Mouse (Mus musculus) cortical plate, adult 2 months (tissue): Measurements from ENCODE around the gene Wnt10a.

Experiments
- CTCF ChIP-seq: fragments of 200-500 bp; IDR thresholded peaks from 2 replicates; pipeline ENCODE4 v1.5.1; 2011; ENCODE audit warnings: mild to moderate bottlenecking, control low read depth, low read length; ENCODE audit not compliant: insufficient read depth; ENCODE audit errors: extremely low read depth
- POLR2A ChIP-seq: fragments of 200-500 bp; IDR thresholded peaks from 2 replicates; pipeline ENCODE4 v1.6.1; 2011; ENCODE audit warnings: mild to moderate bottlenecking, low read length, control low read depth; ENCODE audit not compliant: insufficient read depth; ENCODE audit errors: extremely low read depth

GRCm38 (mm10) chr1:74804211-74804870 is 13.0 kb downstream of the Wnt10a start:
- TF ChIP-seq POLR2A (no peak), CTCF (no peak)
